Mouse (Mus musculus) v-Abl transformed pro-B cells (cell line): Measurements from ENCODE around the gene Pde4a.
"Not testable (repeated sequence)": the region's sequence is repeated elsewhere in the genome, so short reads cannot be mapped to it uniquely, and the experiment has no call there.

Source experiments
- in situ Hi-C, 2 experiments: fragments of 400-800 bp; cut with MboI; formaldehyde crosslinking; loops; one replicate each; pipeline ENCODE4 v1.15.1; 2025; ENCODE audit not compliant: unreplicated experiment in 2 of 2

Pde4a gene

GRCm38 (mm10) chr9:21233805-21234204 is 68.3 kb downstream of the Pde4a start:
- in situ Hi-C loops: loop anchor here in 1 of 2 experiments (5.0 kb wide), 1 partner anchor 78 kb away; the partner anchor contains the start of gene Ap1m2

- in situ Hi-C loops: no loop called here
Measured at GRCm38 (mm10) chr9:21235341-21235740, 69.8 kb downstream of the Pde4a start.

GRCm38 (mm10) chr9:21236991-21237367 is 71.5 kb downstream of the Pde4a start:
- in situ Hi-C loops: no loop called here

GRCm38 (mm10) chr9:21237368-21238003 is 72.0 kb downstream of the Pde4a start:
- in situ Hi-C loops: no loop called here

GRCm38 (mm10) chr9:21238004-21238732 is 72.7 kb downstream of the Pde4a start:
- in situ Hi-C loops: no loop called here

- in situ Hi-C loops: no loop called here
Measured at GRCm38 (mm10) chr9:21238733-21239464, 73.4 kb downstream of the Pde4a start, which contains the start of gene Keap1. Keap1 (minus strand) TSS chr9:21239361.

GRCm38 (mm10) chr9:21239465-21239848 is 73.9 kb downstream of the Pde4a start:
- in situ Hi-C loops: no loop called here

- in situ Hi-C loops: no loop called here
Measured at GRCm38 (mm10) chr9:21241343-21241742, 75.8 kb downstream of the Pde4a start.

GRCm38 (mm10) chr9:21243826-21244427 is 78.4 kb downstream of the Pde4a start:
- in situ Hi-C loops: no loop called here

- in situ Hi-C loops: no loop called here
Measured at GRCm38 (mm10) chr9:21244428-21245112, 79.1 kb downstream of the Pde4a start.

- in situ Hi-C loops: no loop called here
Measured at GRCm38 (mm10) chr9:21245113-21245487, 79.6 kb downstream of the Pde4a start.

- in situ Hi-C loops: no loop called here
Measured at GRCm38 (mm10) chr9:21246342-21246741, 80.8 kb downstream of the Pde4a start.

- in situ Hi-C loops: no loop called here
Measured at GRCm38 (mm10) chr9:21248326-21248725, 82.8 kb downstream of the Pde4a start, which contains the start of gene S1pr5. S1pr5 (minus strand) TSS chr9:21248443.

- in situ Hi-C loops: no loop called here
Measured at GRCm38 (mm10) chr9:21249629-21250508, 84.4 kb downstream of the Pde4a start.

- in situ Hi-C loops: no loop called here
Measured at GRCm38 (mm10) chr9:21250509-21250908, 85.0 kb downstream of the Pde4a start.

GRCm38 (mm10) chr9:21251116-21251735 is 85.7 kb downstream of the Pde4a start:
- in situ Hi-C loops: no loop called here

- in situ Hi-C loops: no loop called here
Measured at GRCm38 (mm10) chr9:21254690-21255089, 89.2 kb downstream of the Pde4a start.

GRCm38 (mm10) chr9:21256349-21256748 is 90.8 kb downstream of the Pde4a start:
- in situ Hi-C loops: not testable (repeated sequence)

GRCm38 (mm10) chr9:21260491-21261040 is 95.1 kb downstream of the Pde4a start:
- in situ Hi-C loops: no loop called here
